Mouse (Mus musculus) heart, postnatal 14 days (tissue): ENCODE data around the gene Map4. TPM values are rescaled to one million over a fixed set of nuclear protein-coding genes. Genes with fewer than 3 reads are reported as not detected.

Experiments
- DNase-seq, 2 experiments: peaks; one replicate each; pipeline ENCODE4 v3.0.0; 2021 to 2022
- intact Hi-C: fragments of 180-260 bp; cut with DNase I; formaldehyde crosslinking; loops from one replicate; pipeline ENCODE4 v1.15.1; 2025
- long read RNA-seq, 2 experiments: library from polyadenylated mRNA; stranded (forward); transcript quantifications; one replicate each; pipeline ENCODE4 v2.0.0; 2021
- total RNA-seq, 2 experiments: library from RNA; stranded (reverse); gene quantifications; 2 replicates each; pipeline ENCODE4 v1.2.3; 2021

The Map4 gene
- 100 to 1,000 TPM; 252 to 276 TPM for total RNA-seq
- long read RNA-seq, experiment 1, full-length matches to known transcripts: 10 of 96 reads
- long read RNA-seq, experiment 1, partial matches to known transcripts: 45 of 96 reads
- long read RNA-seq, experiment 1, other reads (novel, unspliced or antisense): 41 of 96 reads
- long read RNA-seq, experiment 2, full-length matches to known transcripts: 5 of 84 reads
- long read RNA-seq, experiment 2, partial matches to known transcripts: 49 of 84 reads
- long read RNA-seq, experiment 2, other reads (novel, unspliced or antisense): 30 of 84 reads

GRCm38 (mm10) chr9:109931257-109932171, at the start of gene Map4:
Map4 (plus strand) TSS chr9:109931460.
- peak; percentile 98 to 99 for DNase-seq
- intact Hi-C loops: loop anchor here (1.0 to 5.0 kb wide), 2 partner anchors 36 to 46 kb away; no protein-coding TSS in a partner anchor

DNA sequence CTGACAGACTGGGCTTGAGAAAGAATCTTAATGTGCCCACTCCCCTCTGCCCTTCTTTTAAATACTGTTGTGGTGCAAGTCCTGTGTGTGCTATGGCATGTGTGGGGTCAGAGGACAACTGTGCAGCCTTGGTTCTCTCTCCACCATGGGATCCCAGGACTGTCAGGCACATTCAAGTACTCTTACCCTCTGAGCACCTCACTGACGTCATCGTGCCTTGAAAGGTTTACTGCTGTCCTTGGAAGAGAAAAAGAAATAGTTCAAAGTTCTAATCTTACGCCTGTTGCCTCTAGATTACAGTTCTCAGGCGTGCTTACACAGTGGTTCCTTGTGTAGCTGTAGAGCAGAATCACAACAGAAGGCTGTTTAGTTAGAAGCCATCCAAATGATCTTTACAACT, 45.0 kb upstream of the Map4 start:
- DNase-seq: no peak
- intact Hi-C loops: no loop called here

GRCm38 (mm10) chr9:109887321-109887720, 43.9 kb upstream of the Map4 start:
- intact Hi-C loops: no loop called here
- no peak for DNase-seq

- intact Hi-C loops: no loop called here
- no peak for DNase-seq
Measured at GRCm38 (mm10) chr9:109891501-109891900, 39.8 kb upstream of the Map4 start.

DNA sequence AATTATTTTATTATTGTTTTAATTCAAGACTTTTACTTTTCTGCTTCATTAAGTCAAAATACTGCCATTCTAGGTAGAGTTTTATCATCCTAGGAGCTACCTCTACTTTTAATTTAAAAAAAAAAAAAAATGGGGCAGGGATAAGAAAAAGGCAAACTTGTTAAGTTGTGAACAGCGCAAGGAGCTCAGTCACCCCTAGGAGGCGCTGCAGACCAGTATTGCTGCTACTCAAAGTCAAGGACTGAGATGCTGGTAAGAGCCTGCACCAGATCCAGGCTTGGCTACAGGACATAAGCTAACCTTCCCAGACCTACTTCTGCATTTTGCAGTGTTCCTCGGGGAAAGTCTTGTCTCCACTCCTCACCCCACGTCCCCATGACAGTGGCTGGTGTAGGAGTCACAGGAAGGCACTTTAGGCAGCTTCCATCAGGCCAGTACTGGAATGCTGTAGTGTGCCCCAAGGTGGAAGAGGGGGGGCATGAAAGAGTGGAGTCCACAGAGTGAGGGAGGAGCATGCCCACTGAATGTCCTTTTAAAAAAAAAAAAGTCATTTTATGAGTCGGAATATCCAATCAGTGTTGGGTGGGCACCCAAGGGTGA, 38.5 kb upstream of the Map4 start:
- peak; percentile 83 to 89 for DNase-seq
- intact Hi-C loops: loop anchor here (1.0 to 2.0 kb wide), 2 partner anchors 92 to 181 kb away; no protein-coding TSS in a partner anchor

DNA sequence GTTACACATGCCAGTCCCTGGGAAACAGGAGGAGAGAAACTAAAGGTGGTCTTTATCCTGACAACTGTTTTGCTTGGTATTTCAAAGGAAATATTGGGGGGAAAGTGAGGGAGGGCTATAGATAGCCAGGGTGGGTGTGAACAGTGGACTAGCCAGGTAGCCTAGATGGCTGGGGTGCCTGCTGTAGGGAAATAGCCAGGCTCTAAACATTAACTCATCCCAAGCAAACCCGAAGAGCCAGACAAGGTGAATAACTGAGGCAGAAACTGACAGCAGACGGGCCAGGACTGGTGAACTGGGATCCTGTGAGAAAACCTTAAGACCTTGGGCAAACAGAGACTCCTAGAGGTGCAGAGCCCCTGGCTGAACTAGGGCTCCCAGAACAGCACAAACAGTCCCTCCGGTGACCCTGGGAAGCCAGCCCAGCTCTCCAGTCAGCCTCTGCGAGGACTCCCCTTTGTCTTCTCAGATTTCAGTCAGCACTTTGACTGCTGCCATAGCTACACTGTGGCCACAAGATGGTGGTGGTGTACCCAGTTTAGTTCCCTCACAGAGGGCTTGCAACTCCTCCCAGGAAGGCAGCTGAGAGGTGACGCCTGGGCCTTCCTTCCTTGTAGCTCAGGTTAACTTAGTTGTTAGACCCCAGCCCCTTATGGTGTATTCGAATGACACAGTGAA, 36.7 kb upstream of the Map4 start:
- intact Hi-C loops: loop anchor here (1.0 to 2.0 kb wide), 2 partner anchors 38 to 402 kb away; no protein-coding TSS in a partner anchor
- DNase-seq: peak; percentile 72 to 85

DNA sequence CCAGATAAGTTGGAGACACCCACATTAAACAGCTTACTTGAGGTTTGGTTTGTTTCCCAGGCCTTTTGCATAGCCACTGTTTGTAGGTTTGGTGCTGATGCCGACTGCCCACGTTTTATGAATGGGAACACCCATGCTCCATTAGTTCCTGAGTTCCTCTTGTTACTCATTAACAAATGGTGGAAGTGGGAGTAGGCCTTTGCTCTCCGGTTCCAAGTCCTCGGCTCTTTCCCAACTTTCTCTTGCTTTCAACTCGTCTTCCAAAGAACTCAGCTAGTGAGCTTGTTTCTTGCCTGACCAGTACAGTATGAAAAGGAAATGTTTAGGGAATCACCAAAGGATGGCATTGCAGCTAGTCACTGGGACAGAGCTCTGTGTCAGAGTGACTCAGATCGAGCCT, 35.7 kb upstream of the Map4 start:
- DNase-seq: peak; percentile 35 to 50
- intact Hi-C loops: loop anchor here (1.0 to 2.0 kb wide), 2 partner anchors 37 to 401 kb away; no protein-coding TSS in a partner anchor

DNA sequence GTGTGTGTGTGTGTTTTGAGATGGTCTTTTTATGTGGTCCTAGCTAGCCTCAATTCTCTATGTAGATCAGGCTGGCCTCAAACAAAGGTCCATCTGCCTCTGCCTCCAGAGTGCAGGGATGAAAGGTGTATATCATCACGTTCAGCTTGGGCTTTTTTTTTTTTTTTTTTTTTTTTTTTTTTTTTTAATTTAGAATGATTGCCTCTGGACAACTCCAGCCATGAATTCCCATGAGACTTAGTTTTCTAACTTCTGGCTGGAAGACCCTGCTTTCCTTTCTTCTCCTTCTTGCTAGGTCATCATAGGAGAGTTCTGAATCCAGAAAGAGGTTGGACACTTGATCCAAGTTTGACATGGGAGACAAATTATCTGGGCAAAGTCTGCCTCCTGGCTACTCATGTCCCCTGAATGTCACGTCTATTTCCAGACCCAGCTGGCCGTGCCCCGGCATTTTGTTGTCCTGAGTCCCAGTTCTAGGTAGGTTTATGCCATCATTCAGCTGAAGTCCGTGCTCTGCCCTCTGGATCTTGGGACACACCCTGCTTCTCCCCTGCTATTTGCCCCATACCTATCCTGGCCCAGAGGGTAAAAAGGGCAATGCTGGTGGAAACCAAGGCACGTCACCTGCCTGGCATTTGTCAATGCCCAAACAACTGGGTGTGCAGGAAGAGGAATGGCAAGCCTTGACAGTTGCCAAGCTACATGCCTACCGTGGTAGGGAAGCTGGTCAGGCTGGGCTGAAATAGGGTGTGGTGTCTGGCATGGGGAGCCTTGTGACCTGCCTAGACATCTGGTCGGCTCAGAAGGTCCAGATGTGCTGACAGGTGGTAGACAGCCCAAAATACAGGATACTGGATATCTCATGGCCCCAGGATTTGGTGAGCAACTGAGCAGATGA, 34.8 kb upstream of the Map4 start:
- DNase-seq: peak; percentile 24 to 27
- intact Hi-C loops: loop anchor here (2.0 kb wide), 1 partner anchor 14 kb away; no protein-coding TSS in a partner anchor

- peak; percentile 29 to 67 for DNase-seq
Measured at GRCm38 (mm10) chr9:109898027-109898426, 33.2 kb upstream of the Map4 start.

GRCm38 (mm10) chr9:109899361-109899760, 31.9 kb upstream of the Map4 start:
- no peak for DNase-seq
- intact Hi-C loops: no loop called here

More at GRCm38 (mm10) chr9:109898027-109898426, 33.2 kb upstream of the Map4 start:
- intact Hi-C loops: no loop called here

GRCm38 (mm10) chr9:109899774-109900173, 31.5 kb upstream of the Map4 start:
- intact Hi-C loops: no loop called here
- DNase-seq: peak; percentile 17 to 29

GRCm38 (mm10) chr9:109900604-109901003, 30.7 kb upstream of the Map4 start:
- no peak for DNase-seq
- intact Hi-C loops: no loop called here

GRCm38 (mm10) chr9:109902246-109902645, 29.0 kb upstream of the Map4 start:
- no peak for DNase-seq

GRCm38 (mm10) chr9:109902740-109903139, 28.5 kb upstream of the Map4 start:
- intact Hi-C loops: no loop called here
- DNase-seq: no peak

More at GRCm38 (mm10) chr9:109902246-109902645, 29.0 kb upstream of the Map4 start:
- intact Hi-C loops: no loop called here

DNA sequence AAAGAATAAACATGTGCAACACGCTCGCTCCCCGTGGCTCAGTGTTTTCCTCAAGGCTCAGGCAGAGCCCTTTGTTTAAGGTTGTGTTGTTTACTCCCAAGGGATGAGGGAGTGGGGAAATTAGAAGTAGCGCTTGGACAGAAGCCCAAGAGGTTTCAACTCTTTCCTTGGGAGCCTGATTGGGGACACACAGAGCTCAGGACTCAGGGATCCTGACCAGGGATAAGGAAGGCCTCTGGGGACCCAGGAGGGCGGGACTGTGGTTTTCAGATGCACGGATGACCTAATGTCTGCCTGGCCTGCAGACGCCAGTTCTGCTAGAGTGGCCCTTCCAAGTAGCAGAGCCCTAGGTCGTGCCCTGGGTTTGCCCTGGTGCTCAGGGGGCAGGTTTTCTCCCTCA, 24.0 kb upstream of the Map4 start:
- peak; percentile 80 to 85 for DNase-seq
- intact Hi-C loops: no loop called here

GRCm38 (mm10) chr9:109907774-109908465, 23.3 kb upstream of the Map4 start:
- intact Hi-C loops: no loop called here
- no peak for DNase-seq

DNA sequence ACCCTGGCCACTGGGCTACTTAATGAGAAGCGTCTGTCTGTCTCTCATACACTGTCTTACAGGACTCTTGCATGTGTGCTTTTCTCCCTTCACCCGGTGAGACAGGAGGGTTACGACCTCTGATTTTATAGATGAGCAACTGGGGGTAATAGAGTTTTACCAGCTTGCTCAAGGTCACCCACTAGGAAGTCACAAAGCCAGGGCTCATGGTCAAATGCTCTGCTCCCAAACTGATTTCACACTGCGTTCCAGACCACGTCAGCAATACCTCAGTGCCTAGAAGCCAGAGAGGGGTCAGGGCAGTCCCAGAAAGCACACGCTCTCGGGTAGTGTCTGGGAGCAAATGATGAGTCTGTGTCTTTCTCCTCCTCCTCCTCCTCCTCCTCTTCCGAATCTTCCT, 22.2 kb upstream of the Map4 start:
- no peak for DNase-seq
- intact Hi-C loops: no loop called here

DNA sequence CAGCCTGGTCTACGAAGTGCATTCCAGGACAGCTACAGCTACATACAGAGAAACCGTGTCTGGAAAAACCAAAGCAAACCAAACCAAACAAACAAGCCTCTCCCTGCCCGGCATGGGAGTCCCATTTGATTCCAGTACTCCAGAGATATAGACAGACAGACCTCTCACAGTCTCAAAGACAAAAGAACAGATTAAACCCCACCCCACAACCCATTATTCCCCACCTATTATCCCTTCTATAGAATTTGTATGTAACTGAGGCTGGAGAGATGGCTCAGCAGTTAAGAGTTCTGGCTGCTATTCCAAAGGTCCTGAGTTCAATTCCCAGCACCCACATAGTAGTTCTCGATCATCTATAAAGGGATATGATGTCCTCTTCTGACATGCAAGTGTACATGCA, 21.3 kb upstream of the Map4 start:
- DNase-seq: no peak

More for the DNA sequence above, 21.3 kb upstream of the Map4 start:
- intact Hi-C loops: loop anchor here (2.0 kb wide), 1 partner anchor 13 kb away; no protein-coding TSS in a partner anchor
